Mouse (Mus musculus) right cerebral cortex, postnatal 4 days (tissue): ENCODE results near the gene Gm5538.

ENCODE experiments used
- DNase-seq: peaks from one replicate; pipeline ENCODE4 v3.0.0-alpha.2; 2022

Gm5538 gene

GRCm38 (mm10) chr3:59729490-59729889, at the start of gene Gm5538:
Gene Gm5538, plus strand, starts transcription at chr3:59729790.
- DNase-seq = no peak

- no peak for DNase-seq
These were observed 32.2 kb upstream of the Gm5538 start for GRCm38 (mm10) chr3:59697391-59697790.

GRCm38 (mm10) chr3:59702614-59703110, 26.9 kb upstream of the Gm5538 start:
- no peak for DNase-seq

- no peak for DNase-seq
These were observed 10.3 kb downstream of the Gm5538 start for GRCm38 (mm10) chr3:59739866-59740265.

DNA sequence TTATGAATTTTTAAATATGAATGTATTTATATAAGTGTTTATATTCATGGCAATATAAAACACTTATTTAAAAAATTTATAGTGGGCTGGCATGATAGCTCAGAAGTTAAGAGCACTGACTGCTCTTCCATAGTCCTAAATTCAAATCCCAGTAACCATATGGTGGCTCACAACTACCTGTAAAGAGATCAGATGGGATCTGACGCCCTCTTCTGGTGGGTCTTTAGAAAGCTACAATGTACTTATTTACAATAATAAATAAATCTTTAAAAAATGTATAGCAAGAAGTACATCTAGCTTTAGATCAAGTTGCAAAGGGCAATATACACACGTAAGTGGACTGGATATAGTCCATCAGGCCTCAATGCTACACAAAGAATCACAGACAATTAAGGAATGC, 14.6 kb downstream of the Gm5538 start:
- no peak for DNase-seq
